Mouse (Mus musculus) liver (tissue): ENCODE results near the gene Krt8.

Source experiments
- DNase-seq: peaks from one replicate; pipeline ENCODE4 v3.0.0-alpha.2; 2020; ENCODE audit warnings: mixed read lengths

The Krt8 gene

DNA sequence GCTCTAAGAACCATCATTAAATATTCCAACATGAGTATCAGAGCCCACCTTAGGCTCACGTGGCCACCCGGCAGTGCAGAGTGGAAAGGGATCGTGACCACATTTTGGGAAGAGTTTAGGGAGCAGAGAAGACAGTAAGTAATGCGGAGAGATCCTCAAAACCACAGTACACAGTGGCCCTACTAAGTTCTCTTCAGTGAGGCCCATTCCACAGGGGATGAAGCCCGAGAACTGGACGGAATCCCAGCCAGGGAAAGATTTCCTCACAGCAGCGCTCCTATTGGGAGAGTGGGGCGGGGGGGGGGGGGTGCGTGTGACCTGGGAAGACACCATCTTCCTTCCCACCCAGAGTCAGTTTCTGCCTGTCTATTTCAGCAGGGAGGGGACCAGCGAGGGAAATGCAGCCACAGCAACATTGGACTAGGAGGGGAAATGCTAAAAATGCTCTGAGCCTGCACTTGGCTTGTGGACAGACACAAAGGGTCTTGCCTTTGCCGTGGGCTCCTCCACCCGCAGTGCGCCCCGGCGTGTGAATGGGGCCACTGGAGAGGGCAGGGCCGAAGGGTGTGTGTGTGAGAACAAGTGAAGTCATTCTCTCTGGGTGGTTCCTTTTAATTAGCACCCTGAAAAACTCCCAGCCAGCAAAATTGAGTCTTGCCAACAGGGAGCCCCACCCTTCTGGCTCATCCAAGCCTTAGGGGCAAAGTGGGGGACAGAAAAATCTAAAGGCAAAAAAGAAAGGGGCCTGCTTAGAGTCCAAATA lies 30.0 kb downstream of the Krt8 start:
- DNase-seq, result peak; percentile 34

DNA sequence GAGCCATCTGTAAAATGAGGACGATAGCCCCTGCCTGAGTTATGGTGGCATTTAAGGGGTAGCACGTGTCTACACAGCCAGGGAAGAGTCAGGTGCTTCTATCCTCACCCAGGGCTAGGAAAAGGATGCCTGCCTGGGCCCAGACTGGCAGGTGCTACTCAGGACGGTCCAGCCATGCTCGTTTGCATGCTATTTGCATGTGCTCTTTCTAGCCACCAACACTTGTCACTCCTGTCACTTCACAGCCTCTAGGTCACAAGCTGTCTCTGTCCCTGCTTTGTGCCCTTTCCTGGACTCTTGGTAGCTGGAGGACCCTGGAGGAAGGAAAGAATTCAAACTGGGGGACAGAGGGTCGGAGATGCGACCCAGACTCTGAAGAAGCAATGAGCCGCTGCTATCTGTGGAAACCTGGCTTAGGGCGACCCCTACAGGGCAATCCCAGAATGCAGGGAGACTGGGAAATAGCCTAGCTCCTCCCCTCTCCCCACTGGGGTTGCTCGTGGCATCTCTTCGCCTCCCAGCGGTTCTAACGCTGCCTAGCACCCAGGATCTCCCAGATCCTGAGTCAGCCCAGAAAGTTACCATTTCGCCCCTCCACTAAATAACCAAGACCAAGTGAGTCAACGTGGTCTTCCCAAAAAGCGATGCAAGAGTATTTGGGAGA lies 30.7 kb downstream of the Krt8 start:
- peak; percentile 93 for DNase-seq

DNA sequence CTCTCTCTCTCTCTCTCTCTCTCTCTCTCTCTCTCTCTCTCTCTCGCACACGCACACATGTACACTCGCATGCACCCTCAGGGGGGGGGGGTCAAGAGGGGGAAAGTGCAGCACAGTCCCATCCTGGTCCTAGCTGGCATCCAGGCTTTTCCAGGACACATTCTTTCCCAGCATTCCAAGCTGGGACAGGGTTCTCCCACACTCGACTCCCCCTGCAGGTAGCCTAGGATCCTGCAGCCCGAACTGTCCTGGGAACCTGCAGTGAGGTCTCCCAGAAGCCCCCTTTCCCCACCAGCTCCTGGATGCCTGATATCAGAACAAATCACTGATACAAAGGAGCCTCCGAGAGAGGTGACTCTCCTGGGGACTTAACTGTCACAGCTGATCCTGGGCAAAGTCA lies 33.7 kb downstream of the Krt8 start:
- peak; percentile 40 for DNase-seq

DNA sequence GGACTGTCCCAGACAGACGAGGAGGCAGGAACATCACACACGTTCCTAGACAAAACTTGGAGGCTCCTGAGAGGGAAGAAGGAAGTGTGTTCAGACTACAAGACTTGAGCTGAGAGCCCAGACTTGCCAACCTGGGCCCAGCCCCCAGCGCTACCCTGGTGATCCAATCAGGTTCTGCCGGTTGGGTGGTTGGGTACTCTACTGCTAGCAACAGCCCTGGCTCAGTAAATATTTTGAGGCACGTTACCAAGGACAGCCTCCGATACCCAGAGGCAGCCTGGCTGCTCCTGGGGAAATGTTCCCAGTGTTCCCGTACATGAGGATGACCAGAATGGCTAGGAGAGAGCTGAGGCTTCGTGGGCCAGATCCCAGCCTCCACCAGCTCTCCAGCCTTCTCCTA lies 37.5 kb downstream of the Krt8 start:
- no peak for DNase-seq

DNA sequence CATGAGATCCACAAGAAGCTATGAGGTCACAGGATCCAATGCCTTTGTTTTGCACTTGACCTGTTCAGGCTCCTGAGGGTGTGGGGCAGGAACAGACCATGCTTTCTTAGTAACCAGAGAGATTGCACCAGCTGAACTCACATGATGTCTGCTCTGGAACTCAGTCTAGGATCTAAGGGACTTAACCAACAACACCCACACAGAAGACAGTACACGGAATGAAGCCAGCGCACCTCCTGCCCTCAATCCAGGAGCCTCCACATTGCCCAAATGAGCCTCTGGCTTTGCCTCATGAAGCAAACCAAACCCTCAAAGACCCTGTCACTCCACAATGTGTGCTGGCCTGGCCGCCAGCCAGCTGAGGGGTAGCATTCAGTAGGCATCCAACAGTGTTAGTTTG lies 45.4 kb downstream of the Krt8 start:
- DNase-seq, result no peak

DNA sequence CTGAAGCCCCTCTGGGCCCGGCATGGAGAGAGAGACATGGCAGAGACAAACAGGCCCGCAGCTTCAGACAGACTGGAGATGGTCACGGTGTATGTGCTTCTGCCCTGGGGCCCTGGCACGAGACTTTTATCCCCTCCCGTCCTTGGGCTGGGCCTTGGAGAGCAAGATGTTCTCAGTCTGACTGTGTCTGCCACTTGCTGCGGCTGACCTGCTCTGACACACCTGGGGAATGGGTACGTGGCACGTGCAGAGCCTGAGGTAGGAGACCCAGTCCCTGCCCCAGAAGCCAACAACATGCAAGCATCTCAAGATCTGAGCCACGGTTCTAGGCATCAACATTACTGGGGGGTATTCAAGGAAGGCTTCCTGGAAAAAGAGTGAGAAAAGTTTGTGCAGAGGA lies 50.1 kb downstream of the Krt8 start, which contains the start of gene Krt78:
Gene Krt78 (minus strand): TSS at position 101 of the 400 bp plus-strand sequence.
- DNase-seq, result no peak

DNA sequence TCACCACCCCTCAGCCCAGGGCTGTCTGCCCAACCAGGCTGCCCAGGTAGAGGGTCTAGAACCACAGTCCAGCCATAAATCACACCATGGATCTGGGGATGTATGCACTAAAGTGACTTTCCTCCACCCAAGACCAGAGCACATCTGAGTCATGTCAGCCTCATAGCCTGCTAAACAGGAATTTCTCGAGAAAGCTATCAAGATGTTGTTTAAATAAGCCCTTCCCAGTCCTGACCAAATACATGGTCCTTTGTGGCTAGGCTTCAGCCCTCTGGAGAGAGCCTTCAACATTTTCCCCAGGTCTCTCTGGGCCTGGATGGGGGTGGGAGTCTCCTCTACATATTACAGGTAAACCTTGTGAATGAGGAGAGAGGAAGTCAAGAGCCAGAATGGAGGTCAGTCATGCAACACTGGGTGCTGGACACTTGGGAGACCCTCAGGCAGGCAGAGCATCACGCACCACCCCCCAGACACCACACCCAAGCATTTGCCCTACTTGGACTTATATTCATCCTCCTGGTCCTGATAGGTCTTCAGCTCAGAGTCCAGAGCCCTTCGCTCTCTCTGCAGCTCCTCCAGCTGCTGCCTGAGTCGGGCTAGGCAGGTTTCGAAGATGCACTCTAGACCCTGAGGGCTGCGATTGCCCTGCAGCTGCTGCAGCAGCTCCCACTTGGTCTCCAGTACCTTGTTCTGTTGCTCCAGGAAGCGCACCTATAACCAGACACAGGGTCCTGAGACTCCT lies 51.4 kb downstream of the Krt8 start:
- no peak for DNase-seq
